Mouse (Mus musculus) ES-E14 (cell line): ENCODE results near the gene Catsper2.

Source experiments
- CHD2 ChIP-seq: IDR thresholded peaks from 2 replicates; pipeline ENCODE4 v1.6.1; 2014; ENCODE audit warnings: mild to moderate bottlenecking, low read depth, low read length, inconsistent platforms
- HCFC1 ChIP-seq: IDR thresholded peaks from 2 replicates; pipeline ENCODE4 v1.6.1; 2012; ENCODE audit warnings: low read length, inconsistent platforms, borderline replicate concordance; ENCODE audit not compliant: insufficient read depth
- MAFK ChIP-seq: IDR thresholded peaks from 2 replicates; pipeline ENCODE4 v1.6.1; 2014; ENCODE audit warnings: mild to moderate bottlenecking, low read depth, low read length, inconsistent platforms; ENCODE audit not compliant: insufficient read depth
- ZC3H11A ChIP-seq: IDR thresholded peaks from 2 replicates; pipeline ENCODE4 v1.6.1; 2012; ENCODE audit warnings: low read depth, mild to moderate bottlenecking, inconsistent platforms, low read length, borderline replicate concordance
- ZNF384 ChIP-seq: IDR thresholded peaks from 2 replicates; pipeline ENCODE4 v1.6.1; 2012; ENCODE audit warnings: low read depth, low read length, inconsistent platforms

- TF ChIP-seq HCFC1 (no peak), ZC3H11A (no peak), MAFK (no peak), CHD2 (no peak), ZNF384 (no peak)
Measured at GRCm38 (mm10) chr2:121370921-121371320, 42.7 kb downstream of the Catsper2 start.
